Mouse (Mus musculus) C2C12 (cell line): ENCODE results near the gene Fnbp1l.

Experiments used
- CTCF ChIP-seq: IDR thresholded peaks from one replicate; pipeline ENCODE4 v1.5.1; 2011; ENCODE audit not compliant: control insufficient read depth, insufficient read depth, insufficient read length
- FOSL1 ChIP-seq: IDR thresholded peaks from one replicate; pipeline ENCODE4 v1.8.0; 2011; ENCODE audit warnings: mild to moderate bottlenecking, low read length; ENCODE audit not compliant: poor library complexity, insufficient read depth, severe bottlenecking
- MAX ChIP-seq: IDR thresholded peaks from one replicate; pipeline ENCODE4 v1.6.1; 2011; ENCODE audit warnings: mild to moderate bottlenecking, control low read depth
- MYOD1 ChIP-seq: IDR thresholded peaks from one replicate; pipeline ENCODE4 v1.6.1; 2011; ENCODE audit warnings: low read depth; ENCODE audit not compliant: control insufficient read depth, insufficient read length
- MYOG ChIP-seq: IDR thresholded peaks from one replicate; pipeline ENCODE4 v1.6.1; 2011; ENCODE audit not compliant: control insufficient read depth, insufficient read length; ENCODE audit errors: extremely low read depth

- TF ChIP-seq MYOG = no peak
- TF ChIP-seq MAX = no peak
- TF ChIP-seq CTCF = no peak
- TF ChIP-seq MYOD1 = no peak
- no peak for TF ChIP-seq FOSL1
Measured at GRCm38 (mm10) chr3:122499647-122500046, 119.9 kb downstream of the Fnbp1l start.
